Mouse (Mus musculus) T-helper 17 cell (primary cell): Measurements from ENCODE around the gene Syt8.
"Not testable (repeated sequence)": the region's sequence is repeated elsewhere in the genome, so short reads cannot be mapped to it uniquely, and the experiment has no call there.

Experiments
- in situ Hi-C, 2 experiments: fragments of 300-600 bp; cut with MboI, MseI; formaldehyde crosslinking; loops; 1 replicate in 1 of 2; 2 replicates in 1 of 2; pipeline ENCODE4 v1.15.1; 2025; ENCODE audit warnings: high pct_unique_total_duplicates in 2 of 2

Gene Syt8

GRCm38 (mm10) chr7:142434137-142434865 lies at the start of gene Syt8:
TSS of gene Syt8 (plus strand) at chr7:142434850.
- in situ Hi-C loops, result loop anchor here (5.0 kb wide), 1 partner anchor 97 kb away; no protein-coding TSS in a partner anchor

- in situ Hi-C loops, result no loop called here
Measured at GRCm38 (mm10) chr7:142385742-142386403, 48.8 kb upstream of the Syt8 start.

GRCm38 (mm10) chr7:142386621-142387201 lies 47.9 kb upstream of the Syt8 start:
- in situ Hi-C loops, result no loop called here

GRCm38 (mm10) chr7:142387419-142388148 lies 47.1 kb upstream of the Syt8 start, which contains the start of gene Ctsd:
TSS of gene Ctsd (minus strand) at chr7:142388038.
- in situ Hi-C loops, result no loop called here

- in situ Hi-C loops, result no loop called here
Measured at GRCm38 (mm10) chr7:142388198-142388597, 46.5 kb upstream of the Syt8 start.

- in situ Hi-C loops, result no loop called here
Measured at GRCm38 (mm10) chr7:142388740-142389139, 45.9 kb upstream of the Syt8 start.

GRCm38 (mm10) chr7:142389961-142390650 lies 44.5 kb upstream of the Syt8 start:
- in situ Hi-C loops, result loop anchor here in 1 of 2 experiments (5.0 kb wide), 1 partner anchor 488 kb away; no protein-coding TSS in a partner anchor

- in situ Hi-C loops, result loop anchor here in 1 of 2 experiments (5.0 kb wide), 1 partner anchor 489 kb away; no protein-coding TSS in a partner anchor
Measured at GRCm38 (mm10) chr7:142391108-142391507, 43.5 kb upstream of the Syt8 start.

GRCm38 (mm10) chr7:142391609-142392008 lies 43.0 kb upstream of the Syt8 start:
- in situ Hi-C loops, result loop anchor here in 1 of 2 experiments (5.0 kb wide), 1 partner anchor 489 kb away; no protein-coding TSS in a partner anchor

- in situ Hi-C loops, result loop anchor here in 1 of 2 experiments (5.0 kb wide), 1 partner anchor 491 kb away; no protein-coding TSS in a partner anchor
Measured at GRCm38 (mm10) chr7:142393191-142393590, 41.5 kb upstream of the Syt8 start.

- in situ Hi-C loops, result loop anchor here in 1 of 2 experiments (5.0 kb wide), 1 partner anchor 492 kb away; no protein-coding TSS in a partner anchor
Measured at GRCm38 (mm10) chr7:142394261-142395190, 40.1 kb upstream of the Syt8 start.

- in situ Hi-C loops, result no loop called here
Measured at GRCm38 (mm10) chr7:142395472-142395871, 39.2 kb upstream of the Syt8 start.

GRCm38 (mm10) chr7:142396611-142397010 lies 38.0 kb upstream of the Syt8 start:
- in situ Hi-C loops, result no loop called here

- in situ Hi-C loops, result no loop called here
Measured at GRCm38 (mm10) chr7:142398052-142398451, 36.6 kb upstream of the Syt8 start.

GRCm38 (mm10) chr7:142399250-142399649 lies 35.4 kb upstream of the Syt8 start:
- in situ Hi-C loops, result no loop called here

GRCm38 (mm10) chr7:142400112-142400749 lies 34.4 kb upstream of the Syt8 start:
- in situ Hi-C loops, result no loop called here

GRCm38 (mm10) chr7:142400750-142401142 lies 33.9 kb upstream of the Syt8 start:
- in situ Hi-C loops, result no loop called here

- in situ Hi-C loops, result no loop called here
Measured at GRCm38 (mm10) chr7:142403591-142403990, 31.1 kb upstream of the Syt8 start.

GRCm38 (mm10) chr7:142405134-142405533 lies 29.5 kb upstream of the Syt8 start:
- in situ Hi-C loops, result not testable (repeated sequence)
